Mouse (Mus musculus) urinary bladder, postnatal 4 days (tissue): Measurements from ENCODE around the gene Fermt1.

ENCODE experiments used
- DNase-seq, 2 experiments: peaks; one replicate each; pipeline ENCODE4 v3.0.0; 2021 to 2022; ENCODE audit warnings: low spot score in 2 of 2

Fermt1 gene

DNA sequence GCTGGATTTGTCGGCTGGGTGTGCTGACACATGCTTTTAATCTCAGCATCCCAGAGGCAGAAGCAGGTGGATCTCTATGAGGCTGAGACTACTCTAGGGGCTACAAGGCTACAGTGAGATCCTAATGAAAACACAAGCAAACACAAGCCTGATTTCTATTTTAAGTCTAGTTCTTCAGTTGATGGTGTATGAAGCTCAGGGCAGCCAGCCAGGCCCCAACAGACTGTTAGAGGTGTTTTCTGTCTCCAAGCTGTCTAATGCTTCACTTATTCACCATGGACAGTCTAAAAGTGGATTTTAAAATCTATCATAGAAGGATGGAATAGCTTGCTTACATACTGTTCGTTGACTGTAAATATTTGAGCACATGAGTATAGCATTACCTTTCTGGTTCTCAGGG lies 84.2 kb downstream of the Fermt1 start:
- DNase-seq: no peak

DNA sequence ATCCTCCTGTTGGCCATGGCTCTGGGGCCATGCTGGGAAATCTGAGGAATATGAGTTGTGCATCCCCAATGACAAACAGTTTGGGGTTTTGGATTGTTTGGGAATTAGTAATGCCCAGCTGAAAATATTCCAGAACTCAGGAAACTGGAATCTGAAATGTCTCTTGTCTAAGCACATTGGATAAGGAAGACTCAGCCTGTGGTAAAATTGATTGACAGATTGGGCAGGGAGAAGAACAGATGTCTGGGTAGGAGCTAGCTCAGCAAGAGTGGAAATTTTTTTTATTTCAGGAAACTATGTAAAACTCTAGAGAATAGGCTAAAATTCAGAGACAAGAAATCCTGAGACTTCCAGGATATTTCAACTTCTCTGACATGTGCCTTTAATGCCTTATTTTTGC lies 85.3 kb downstream of the Fermt1 start:
- no peak for DNase-seq

GRCm38 (mm10) chr2:132856333-132856732 lies 89.4 kb downstream of the Fermt1 start:
- DNase-seq: no peak
